In genomic region chr2:149573773-149574172, GRCm38 (mm10) we compare ENCODE assay signal across 17 mouse cellular contexts.
DNase-seq lines count a peak whose midpoint lies in the region; ATAC-seq lines count a peak whose summit lies in the region.
"Had no signal": no experiment of that assay in that cellular context is flagged by ENCODE, and none has a peak within 500 bp of the region (broad histone marks: within the 10 kb centered on the region; RNA-seq: fewer than 3 reads in every experiment).

No protein-coding gene starts in this region.

- DNase-seq in midbrain, embryonic 11.5 days (ENCODE audit: low spot score, missing footprints) = peak; percentile 76
- no peak for DNase-seq in midbrain, embryonic 10.5 days (ENCODE audit: low spot score)
- DNase-seq in ZHBTc4 (ENCODE audit: low read depth, low spot score) = peak; percentile 29
- peak; percentile 20 for DNase-seq in mesoderm, embryonic 11.5 days (ENCODE audit: low read depth, low spot score)
- no peak for DNase-seq in spleen, adult 12 weeks (ENCODE audit: low spot score)
- DNase-seq in adrenal gland, postnatal 36 days = no peak
- no peak for DNase-seq in T-cell, adult 2 months (ENCODE audit: low spot score)
- DNase-seq: cerebellum, adult 11-12 months; cerebellum, postnatal 36 days; heart, postnatal 4 days; right cerebral cortex, postnatal 14 days had no signal

- no peak overlapping the region for H3K9ac ChIP-seq in midbrain, embryonic 11.5 days (ENCODE audit: low read length)
- H3K9ac ChIP-seq: forebrain, embryonic 13.5 days; heart, embryonic 13.5 days; intestine, embryonic 15.5 days; kidney, embryonic 15.5 days; limb, embryonic 15.5 days; midbrain, embryonic 12.5 days had no signal

- no peaks in the 10 kb centered on the region for H3K36me3 ChIP-seq in midbrain, embryonic 11.5 days (ENCODE audit: control insufficient read depth, insufficient read depth, low read length)
- H3K36me3 ChIP-seq in midbrain, embryonic 10.5 days = no peaks in the 10 kb centered on the region
- H3K36me3 ChIP-seq: heart, embryonic 13.5 days; intestine, embryonic 15.5 days; kidney, embryonic 15.5 days; limb, embryonic 15.5 days; midbrain, embryonic 12.5 days had no signal

- H3K4me1 ChIP-seq in midbrain, embryonic 11.5 days (ENCODE audit: control insufficient read depth, insufficient read depth, low read length) = no peaks in the 10 kb centered on the region
- H3K4me1 ChIP-seq in midbrain, embryonic 10.5 days = no peaks in the 10 kb centered on the region
- H3K4me1 ChIP-seq: forebrain, embryonic 13.5 days; heart, embryonic 13.5 days; intestine, embryonic 15.5 days; kidney, embryonic 15.5 days; limb, embryonic 15.5 days; midbrain, embryonic 12.5 days had no signal

- no peak for ATAC-seq in midbrain, embryonic 11.5 days (ENCODE audit: low FRiP score)
- ATAC-seq: forebrain, embryonic 13.5 days; intestine, embryonic 15.5 days had no signal

- 81% methylated on average over 1 of the region's 1 CpGs for WGBS in midbrain, embryonic 11.5 days
- 65% methylated on average over 1 of the region's 1 CpGs for WGBS in midbrain, embryonic 10.5 days

- H3K27me3 ChIP-seq in midbrain, embryonic 11.5 days (ENCODE audit: control insufficient read depth, insufficient read depth, low read length) = no peaks in the 10 kb centered on the region
- no peaks in the 10 kb centered on the region for H3K27me3 ChIP-seq in midbrain, embryonic 10.5 days (ENCODE audit: low read depth, poor library complexity, severe bottlenecking)
- H3K27me3 ChIP-seq: forebrain, embryonic 13.5 days; heart, embryonic 13.5 days; intestine, embryonic 15.5 days; kidney, embryonic 15.5 days; limb, embryonic 15.5 days; midbrain, embryonic 12.5 days had no signal

- H3K4me2 ChIP-seq in midbrain, embryonic 11.5 days = no peak overlapping the region
- H3K4me2 ChIP-seq: forebrain, embryonic 13.5 days; heart, embryonic 13.5 days; intestine, embryonic 15.5 days; kidney, embryonic 15.5 days; limb, embryonic 15.5 days; midbrain, embryonic 12.5 days had no signal

- no peaks in the 10 kb centered on the region for H3K9me3 ChIP-seq in midbrain, embryonic 11.5 days (ENCODE audit: control insufficient read depth, low read length)
- no peaks in the 10 kb centered on the region for H3K9me3 ChIP-seq in midbrain, embryonic 10.5 days (replicated peaks)
- H3K9me3 ChIP-seq: forebrain, embryonic 13.5 days; heart, embryonic 13.5 days; intestine, embryonic 15.5 days; kidney, embryonic 15.5 days; limb, embryonic 15.5 days; midbrain, embryonic 12.5 days had no signal

- H3K27ac ChIP-seq in midbrain, embryonic 11.5 days (ENCODE audit: low read depth, low read length) = no peak overlapping the region
- no peak overlapping the region for H3K27ac ChIP-seq in midbrain, embryonic 10.5 days (replicated peaks)
- H3K27ac ChIP-seq: forebrain, embryonic 13.5 days; heart, embryonic 13.5 days; intestine, embryonic 15.5 days; kidney, embryonic 15.5 days; limb, embryonic 15.5 days; midbrain, embryonic 12.5 days had no signal

- no peak overlapping the region for H3K4me3 ChIP-seq in midbrain, embryonic 11.5 days (ENCODE audit: low read depth, low read length)
- H3K4me3 ChIP-seq in midbrain, embryonic 10.5 days = no peak overlapping the region
- H3K4me3 ChIP-seq: forebrain, embryonic 13.5 days; heart, embryonic 13.5 days; intestine, embryonic 15.5 days; kidney, embryonic 15.5 days; limb, embryonic 15.5 days; midbrain, embryonic 12.5 days had no signal

Comparison
In these comparisons a context has a peak if more than half of its experiments do, and no peak if none do; other contexts are left out.
1. DNase-seq: peak in midbrain, embryonic 11.5 days (single experiment), ZHBTc4 (single experiment) and mesoderm, embryonic 11.5 days (single experiment); none in midbrain, embryonic 10.5 days (single experiment), spleen, adult 12 weeks (single experiment), adrenal gland, postnatal 36 days (0 of 2) and T-cell, adult 2 months (single experiment).